Comparison of ENCODE assay signal across 9 mouse cellular contexts in genomic region chr6:146126823-146127681, GRCm38 (mm10).
DNase-seq lines count a peak whose midpoint lies in the region; ATAC-seq and TF ChIP-seq lines count a peak whose summit lies in the region.
"Had no signal": no experiment of that assay in that cellular context is flagged by ENCODE, and none has a peak within 500 bp of the region (broad histone marks: within the 10 kb centered on the region; RNA-seq: fewer than 3 reads in every experiment).

No protein-coding gene starts in this region.

- no peak overlapping the region for H3K4me3 ChIP-seq in heart, postnatal 0 days (ENCODE audit: low read depth, low read length)
- H3K4me3 ChIP-seq in lung, adult 2 months (replicated peaks; ENCODE audit: extremely low read depth, low read depth, low read length): no peak overlapping the region
- H3K4me3 ChIP-seq: liver, embryonic 15.5 days had no signal

- H3K27me3 ChIP-seq in heart, postnatal 0 days (ENCODE audit: control insufficient read depth, insufficient read depth, low read length): no peaks in the 10 kb centered on the region
- H3K27me3 ChIP-seq: liver, embryonic 15.5 days had no signal

- 44% methylated on average over 12 of the region's 12 CpGs for WGBS in heart, postnatal 0 days
- 87% methylated on average over 12 of the region's 12 CpGs for WGBS in lung, adult 2 months

- peaks cover 13% of the 10 kb centered on the region; the same call in 1 of the 2 replicates for H3K4me1 ChIP-seq in heart, postnatal 0 days (ENCODE audit: control insufficient read depth, insufficient read depth)
- no peaks in the 10 kb centered on the region for H3K4me1 ChIP-seq in lung, adult 2 months (ENCODE audit: control insufficient read depth, insufficient read depth, low read length)
- H3K4me1 ChIP-seq: liver, embryonic 15.5 days had no signal

- H3K9ac ChIP-seq in heart, postnatal 0 days (replicated peaks; ENCODE audit: low read depth, low read length): no peak overlapping the region
- H3K9ac ChIP-seq: liver, embryonic 15.5 days had no signal

- no peak for TF ChIP-seq EP300 in heart, postnatal 0 days (IDR thresholded peaks at IDR 0.05; ENCODE audit: low read depth)

- TF ChIP-seq POLR2A in brain, embryonic 14.5 days (IDR thresholded peaks at IDR 0.05; ENCODE audit: borderline replicate concordance, extremely low read depth, insufficient read depth, insufficient read length, poor library complexity, severe bottlenecking): no peak
- no peak for TF ChIP-seq POLR2A in lung, adult 2 months (IDR thresholded peaks at IDR 0.05; ENCODE audit: borderline replicate concordance, extremely low read depth, low read depth, low read length)

- ATAC-seq in heart, postnatal 0 days (ENCODE audit: insufficient read depth, low read depth): peak; percentile 68; the same call in 1 of the 2 replicates

- TF ChIP-seq CTCF in brain, embryonic 14.5 days (IDR thresholded peaks at IDR 0.05; ENCODE audit: borderline replicate concordance, extremely low read depth, insufficient read depth, insufficient read length): no peak
- TF ChIP-seq CTCF in heart, postnatal 0 days (IDR thresholded peaks at IDR 0.05; ENCODE audit: low read depth): no peak
- no peak for TF ChIP-seq CTCF in lung, adult 2 months (IDR thresholded peaks at IDR 0.05; ENCODE audit: insufficient read depth, low read length)

- peak; percentile 32 to 46 for DNase-seq in layer of hippocampus, postnatal 10 days (ENCODE audit: low spot score in 2 of 2)
- no peak for DNase-seq in layer of hippocampus, adult 11-12 months (ENCODE audit: low spot score)
- DNase-seq in brain, embryonic 14.5 days (ENCODE audit: low read depth): peak; percentile 40
- peak; percentile 88 to 94 for DNase-seq in cerebellum, postnatal 14 days
- peak; percentile 52 for DNase-seq in heart, postnatal 0 days (ENCODE audit: low spot score)
- DNase-seq in spleen, postnatal 10 days (ENCODE audit: low spot score in 2 of 2): no peak
- DNase-seq in lung, adult 2 months: no peak
- DNase-seq: kidney, postnatal 4 days had no signal

- H3K4me2 ChIP-seq in heart, postnatal 0 days (ENCODE audit: low read depth, low read length): no peak overlapping the region
- H3K4me2 ChIP-seq: liver, embryonic 15.5 days had no signal

- H3K9me3 ChIP-seq in heart, postnatal 0 days (replicated peaks; ENCODE audit: control insufficient read depth, low read length): no peaks in the 10 kb centered on the region
- H3K9me3 ChIP-seq: liver, embryonic 15.5 days had no signal

- peak overlapping the region; percentile 22; the same call in 1 of the 2 replicates for H3K27ac ChIP-seq in heart, postnatal 0 days (ENCODE audit: low read depth)
- H3K27ac ChIP-seq: liver, embryonic 15.5 days had no signal

- H3K36me3 ChIP-seq in heart, postnatal 0 days (replicated peaks; ENCODE audit: control insufficient read depth, insufficient read depth, low read length): no peaks in the 10 kb centered on the region
- H3K36me3 ChIP-seq: liver, embryonic 15.5 days had no signal

Comparison
In these comparisons a context has a peak if more than half of its experiments do, and no peak if none do; other contexts are left out.
1. DNase-seq: peak in layer of hippocampus, postnatal 10 days (2 of 2), brain, embryonic 14.5 days (single experiment), cerebellum, postnatal 14 days (2 of 2) and heart, postnatal 0 days (single experiment); none in layer of hippocampus, adult 11-12 months (single experiment), spleen, postnatal 10 days (0 of 2) and lung, adult 2 months (single experiment).